Mouse (Mus musculus) embryonic facial prominence, embryonic 15.5 days (tissue): ENCODE data around the gene Rnf121. TPM values are rescaled to one million over a fixed set of nuclear protein-coding genes. Genes with fewer than 3 reads are reported as not detected.
A peak's percentile ranks its signal among the peaks of the same experiment; 100 is the strongest.
"Not testable (repeated sequence)": the region's sequence is repeated elsewhere in the genome, so short reads cannot be mapped to it uniquely, and the experiment has no call there.

ENCODE experiments used
- ATAC-seq: fragments of 200-750 bp; cut with Nextera tagmentation; 2 replicates; pipeline ENCODE4 v1.8.0; 2017; ENCODE audit warnings: low read depth, moderate TSS enrichment; ENCODE audit not compliant: insufficient number of reproducible peaks, low FRiP score, low TSS enrichment
- H3K27ac ChIP-seq: fragments of 300-500 bp; sonication (generic); replicated peaks from 2 replicates; pipeline ENCODE4 v1.5.1; 2015; ENCODE audit warnings: mild to moderate bottlenecking, inconsistent platforms
- H3K27me3 ChIP-seq: fragments of 300-500 bp; sonication (generic); 2 replicates; pipeline ENCODE4 v1.6.1; 2015; ENCODE audit warnings: inconsistent platforms
- H3K36me3 ChIP-seq: fragments of 300-500 bp; sonication (generic); 2 replicates; pipeline ENCODE4 v1.6.1; 2015; ENCODE audit warnings: mild to moderate bottlenecking, inconsistent platforms
- H3K4me1 ChIP-seq: fragments of 300-500 bp; sonication (generic); 2 replicates; pipeline ENCODE4 v1.6.1; 2015; ENCODE audit warnings: inconsistent platforms
- H3K4me2 ChIP-seq: fragments of 300-500 bp; sonication (generic); replicated peaks from 2 replicates; pipeline ENCODE4 v1.6.1; 2015; ENCODE audit warnings: mild to moderate bottlenecking, inconsistent platforms
- H3K4me3 ChIP-seq: fragments of 300-500 bp; sonication (generic); replicated peaks from 2 replicates; pipeline ENCODE4 v1.5.1; 2015; ENCODE audit warnings: mild to moderate bottlenecking, inconsistent platforms
- H3K9ac ChIP-seq: fragments of 300-500 bp; sonication (generic); 2 replicates; pipeline ENCODE4 v1.6.1; 2015; ENCODE audit warnings: inconsistent platforms
- H3K9me3 ChIP-seq: fragments of 300-500 bp; sonication (generic); replicated peaks from 2 replicates; pipeline ENCODE4 v1.6.1; 2016; ENCODE audit warnings: inconsistent platforms
- WGBS: fragments of 180-500 bp; shearing (Covaris S2); methylation state at CpG from one replicate; pipeline ENCODE4 v1.1.7; 2015; 5-methylcytosine and 5-hydroxymethylcytosine counted together
- polyA plus RNA-seq: library from polyadenylated mRNA; unstranded; fragments of >200 nt; fragmentation: Nextera tagmentation; extraction: Ambion mirVana; gene quantifications from 2 replicates; pipeline ENCODE4 v1.2.1, GENCODE M21; 2015

Rnf121 gene
- polyA plus RNA-seq, 1 experiment from 2014 or later: 29.5 TPM

DNA sequence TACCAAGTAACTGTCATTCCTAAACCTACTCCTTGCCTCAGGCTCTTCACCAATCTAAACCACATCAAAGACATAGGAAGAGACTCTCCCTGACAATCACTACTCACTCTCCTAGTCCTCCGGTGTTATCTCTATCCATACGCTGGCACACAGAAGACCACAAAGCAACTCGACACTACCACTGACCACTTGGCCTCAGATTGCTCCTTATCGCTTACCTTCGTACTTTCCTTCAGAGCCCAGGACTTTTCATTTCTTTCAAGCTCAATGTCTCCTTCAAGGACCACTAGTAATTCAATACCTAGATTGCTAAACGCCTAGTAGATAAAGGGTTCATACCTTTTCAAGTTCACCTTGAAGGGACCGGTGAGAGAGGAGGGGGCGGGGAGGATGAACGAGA is 1.4 kb downstream of the Rnf121 start:
- no peak overlapping the region for H3K9ac ChIP-seq
- H3K36me3 ChIP-seq: peaks cover 8% of the 10 kb centered on the region; the same call in 1 of the 2 replicates
- H3K9me3 ChIP-seq: no peaks in the 10 kb centered on the region
- H3K27me3 ChIP-seq: no peaks in the 10 kb centered on the region
- ATAC-seq: no peak
- peaks cover 18% of the 10 kb centered on the region for H3K4me1 ChIP-seq
- H3K27ac ChIP-seq: no peak overlapping the region
- peak overlapping the region; percentile 78 for H3K4me3 ChIP-seq
- 70% methylated on average over 9 of the region's 9 CpGs for WGBS
- H3K4me2 ChIP-seq: peak overlapping the region; percentile 68

DNA sequence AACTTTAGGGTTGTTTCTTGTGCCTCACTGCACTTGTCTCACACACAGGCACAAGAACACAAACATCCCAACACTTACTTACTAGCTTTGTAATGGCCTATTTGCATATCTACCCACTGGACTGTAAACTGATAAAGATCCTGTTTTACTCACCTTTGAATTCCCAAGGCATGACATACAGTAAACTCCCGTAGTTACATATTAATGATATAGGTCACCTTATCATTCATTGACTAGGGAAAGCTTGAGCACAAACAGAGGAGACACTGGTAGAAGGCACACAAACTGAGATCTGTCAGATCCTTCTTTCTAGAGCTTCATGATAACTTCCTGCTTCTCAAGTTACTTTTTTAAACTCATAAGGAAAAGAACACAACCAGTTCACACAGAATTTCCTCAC is 3.1 kb downstream of the Rnf121 start:
- Histone ChIP-seq H3K4me1 (peaks cover 18% of the 10 kb centered on the region), H3K4me2 (no peak overlapping the region), H3K27me3 (no peaks in the 10 kb centered on the region), H3K9me3 (no peaks in the 10 kb centered on the region), H3K36me3 (peaks cover 10% of the 10 kb centered on the region; the same call in 1 of the 2 replicates), H3K27ac (no peak overlapping the region), H3K4me3 (no peak overlapping the region), H3K9ac (no peak overlapping the region)
- 91% methylated on average over 1 of the region's 1 CpGs for WGBS
- ATAC-seq: no peak

DNA sequence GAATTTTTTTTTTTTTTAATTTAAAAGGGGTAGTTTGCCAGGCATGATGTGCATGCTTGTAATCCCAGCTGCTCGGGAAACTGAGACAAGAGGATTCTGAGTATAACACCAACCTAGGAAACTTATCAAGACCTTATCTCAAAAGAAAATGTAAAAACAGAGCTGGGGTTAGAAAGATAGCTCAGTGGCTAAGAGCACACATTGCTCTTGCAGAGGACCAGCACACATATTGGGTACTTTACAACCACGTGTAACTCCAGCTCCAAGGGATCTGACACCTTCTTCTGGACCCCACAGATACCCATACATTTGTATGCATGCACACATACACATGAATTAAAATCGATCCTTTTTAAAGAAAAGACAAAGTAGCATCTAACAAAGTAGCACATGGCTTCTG is 3.9 kb downstream of the Rnf121 start:
- 90% methylated on average over 3 of the region's 3 CpGs for WGBS
- Histone ChIP-seq H3K9me3 (no peaks in the 10 kb centered on the region), H3K27me3 (no peaks in the 10 kb centered on the region), H3K9ac (no peak overlapping the region), H3K4me2 (no peak overlapping the region), H3K4me1 (peaks cover 14% of the 10 kb centered on the region), H3K27ac (no peak overlapping the region), H3K4me3 (no peak overlapping the region), H3K36me3 (peaks cover 16% of the 10 kb centered on the region)
- ATAC-seq: no peak

DNA sequence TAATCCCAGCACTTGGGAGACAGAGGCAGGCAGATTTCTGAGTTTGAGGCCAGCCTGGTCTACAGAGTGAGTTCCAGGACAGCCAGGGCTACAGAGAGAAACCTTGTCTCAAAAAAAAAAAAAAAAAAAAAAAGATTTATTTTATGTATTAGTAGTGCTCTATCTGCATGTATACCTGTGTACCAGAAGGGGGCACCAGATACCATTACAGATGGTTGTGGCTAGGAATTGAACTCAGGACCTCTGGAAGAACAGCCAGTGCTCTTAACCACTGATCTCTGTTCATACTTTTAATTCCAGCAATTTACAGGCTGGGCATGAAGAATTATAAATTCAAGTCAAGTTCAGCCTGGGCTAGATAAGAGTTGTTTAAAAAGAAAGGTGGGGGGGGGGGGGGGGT is 16.7 kb downstream of the Rnf121 start:
- not testable (repeated sequence) for H3K9ac ChIP-seq, H3K4me3 ChIP-seq, ATAC-seq, H3K4me1 ChIP-seq, H3K4me2 ChIP-seq, H3K9me3 ChIP-seq, H3K27me3 ChIP-seq, H3K27ac ChIP-seq
- 0 out of 2 replicates have a peak, but pooled peaks cover 19% of the 10 kb centered on the region for H3K36me3 ChIP-seq

GRCm38 (mm10) chr7:102042314-102042713 is 23.0 kb downstream of the Rnf121 start:
- 57% methylated on average over 2 of the region's 2 CpGs for WGBS
- H3K4me1 ChIP-seq: no peaks in the 10 kb centered on the region
- H3K36me3 ChIP-seq: peaks cover 44% of the 10 kb centered on the region

DNA sequence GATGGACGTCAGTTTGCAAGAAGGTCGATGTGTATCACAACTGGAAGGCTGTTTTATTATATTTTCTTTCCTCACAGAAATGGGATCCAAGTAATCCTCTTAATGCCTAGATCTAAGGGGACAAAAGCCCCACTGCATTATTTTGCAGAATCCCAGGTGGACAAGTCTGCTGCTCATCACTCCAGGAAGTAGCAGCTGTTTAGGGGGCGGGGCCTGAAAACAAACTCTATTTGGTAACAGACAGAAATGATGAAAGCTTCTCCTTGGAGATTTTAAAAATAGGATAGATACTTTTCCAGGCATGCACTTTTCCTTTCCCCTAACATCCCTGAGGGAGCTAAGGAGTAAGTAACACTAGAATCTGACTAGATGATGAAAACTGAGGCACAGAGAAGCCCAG is 28.0 kb downstream of the Rnf121 start:
- 86% methylated on average over 3 of the region's 3 CpGs for WGBS
- no peak overlapping the region for H3K4me3 ChIP-seq
- H3K27me3 ChIP-seq: no peaks in the 10 kb centered on the region
- no peak overlapping the region for H3K27ac ChIP-seq
- H3K4me1 ChIP-seq: no peaks in the 10 kb centered on the region
- no peak overlapping the region for H3K9ac ChIP-seq
- ATAC-seq: no peak
- no peak overlapping the region for H3K4me2 ChIP-seq
- H3K9me3 ChIP-seq: no peaks in the 10 kb centered on the region
- peaks cover 84% of the 10 kb centered on the region for H3K36me3 ChIP-seq

More at GRCm38 (mm10) chr7:102042314-102042713, 23.0 kb downstream of the Rnf121 start:
- Histone ChIP-seq H3K9me3 (no peaks in the 10 kb centered on the region), H3K27me3 (no peaks in the 10 kb centered on the region), H3K4me2 (no peak overlapping the region), H3K9ac (no peak overlapping the region), H3K4me3 (no peak overlapping the region), H3K27ac (no peak overlapping the region)
- ATAC-seq: no peak

- Histone ChIP-seq H3K9ac (no peak overlapping the region), H3K27me3 (no peaks in the 10 kb centered on the region), H3K4me3 (no peak overlapping the region), H3K4me2 (no peak overlapping the region), H3K4me1 (no peaks in the 10 kb centered on the region), H3K9me3 (no peaks in the 10 kb centered on the region), H3K27ac (no peak overlapping the region), H3K36me3 (peaks cover 86% of the 10 kb centered on the region)
- 86% methylated on average over 2 of the region's 2 CpGs for WGBS
- no peak for ATAC-seq
Measured at GRCm38 (mm10) chr7:102035534-102035933, 29.7 kb downstream of the Rnf121 start.

DNA sequence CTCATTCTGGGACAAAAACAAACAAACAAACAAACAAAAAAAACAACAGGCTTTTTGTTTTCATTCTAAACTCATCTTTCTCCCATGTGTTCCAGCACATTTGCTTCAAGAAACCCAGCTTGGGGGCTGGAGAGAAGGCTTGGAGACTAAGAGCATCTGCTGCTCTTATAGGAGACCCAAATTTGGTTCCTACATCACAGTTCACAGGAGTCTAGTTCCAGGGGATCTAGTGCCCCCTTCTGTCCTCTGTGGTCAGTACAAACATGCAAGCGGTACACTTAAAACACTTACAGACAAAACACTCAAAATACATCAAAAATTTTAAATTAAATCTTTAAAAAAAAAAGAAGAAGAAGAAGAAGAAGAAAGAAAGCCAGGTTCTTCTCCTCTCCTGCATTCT is 30.4 kb downstream of the Rnf121 start:
- no peak overlapping the region for H3K4me2 ChIP-seq
- no peaks in the 10 kb centered on the region for H3K27me3 ChIP-seq
- H3K9ac ChIP-seq: no peak overlapping the region
- H3K9me3 ChIP-seq: no peaks in the 10 kb centered on the region
- no peaks in the 10 kb centered on the region for H3K4me1 ChIP-seq
- 94% methylated on average over 1 of the region's 1 CpGs for WGBS
- no peak overlapping the region for H3K27ac ChIP-seq
- no peak for ATAC-seq
- H3K36me3 ChIP-seq: peaks cover 87% of the 10 kb centered on the region
- H3K4me3 ChIP-seq: no peak overlapping the region

- no peak for ATAC-seq
- no peaks in the 10 kb centered on the region for H3K27me3 ChIP-seq
- no peak overlapping the region for H3K4me2 ChIP-seq
- H3K27ac ChIP-seq: no peak overlapping the region
- H3K9ac ChIP-seq: no peak overlapping the region
- peaks cover 71% of the 10 kb centered on the region for H3K36me3 ChIP-seq
- 63% methylated on average over 2 of the region's 2 CpGs for WGBS
- H3K4me3 ChIP-seq: no peak overlapping the region
- no peaks in the 10 kb centered on the region for H3K4me1 ChIP-seq
- H3K9me3 ChIP-seq: no peaks in the 10 kb centered on the region
Measured at GRCm38 (mm10) chr7:102025187-102026119, 39.8 kb downstream of the Rnf121 start.

- H3K36me3 ChIP-seq: peaks cover 74% of the 10 kb centered on the region
- WGBS: 94% methylated on average over 9 of the region's 9 CpGs
- no peak for ATAC-seq
- no peak overlapping the region for H3K9ac ChIP-seq
- H3K27me3 ChIP-seq: no peaks in the 10 kb centered on the region
- no peaks in the 10 kb centered on the region for H3K4me1 ChIP-seq
- no peak overlapping the region for H3K4me3 ChIP-seq
- H3K27ac ChIP-seq: no peak overlapping the region
- H3K9me3 ChIP-seq: no peaks in the 10 kb centered on the region
- no peak overlapping the region for H3K4me2 ChIP-seq
Measured at GRCm38 (mm10) chr7:102023821-102024220, 41.4 kb downstream of the Rnf121 start.

- H3K4me3 ChIP-seq, H3K9ac ChIP-seq, H3K9me3 ChIP-seq, H3K4me1 ChIP-seq, ATAC-seq, H3K27ac ChIP-seq, H3K27me3 ChIP-seq, H3K4me2 ChIP-seq: not testable (repeated sequence)
- H3K36me3 ChIP-seq: peaks cover 84% of the 10 kb centered on the region
- 92% methylated on average over 2 of the region's 2 CpGs for WGBS
Measured at GRCm38 (mm10) chr7:102020934-102021333, 44.3 kb downstream of the Rnf121 start.

DNA sequence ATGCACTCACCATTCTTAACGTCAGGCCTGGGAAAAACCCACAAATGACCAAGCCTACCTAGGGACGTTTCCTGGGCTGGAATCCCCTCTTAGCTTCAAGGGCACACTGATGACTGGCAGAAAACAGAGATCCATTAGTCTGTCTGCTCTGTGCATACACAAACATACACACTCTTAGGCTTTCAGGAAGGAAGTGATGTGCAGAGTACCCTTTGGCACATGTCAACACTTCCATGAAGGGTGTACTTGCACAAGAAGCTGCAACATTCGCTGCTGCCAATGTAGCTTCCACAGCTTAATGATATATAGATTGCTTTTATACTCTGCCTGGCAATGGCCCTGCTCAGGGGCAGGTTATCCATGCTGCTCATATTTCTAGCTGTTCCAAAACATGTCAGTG is 45.9 kb downstream of the Rnf121 start:
- Histone ChIP-seq H3K27me3 (no peaks in the 10 kb centered on the region), H3K9me3 (no peaks in the 10 kb centered on the region), H3K27ac (no peak overlapping the region), H3K36me3 (peaks cover 88% of the 10 kb centered on the region), H3K4me3 (no peak overlapping the region), H3K4me1 (no peaks in the 10 kb centered on the region), H3K9ac (no peak overlapping the region), H3K4me2 (no peak overlapping the region)
- no peak for ATAC-seq
- WGBS: 66% methylated on average over 3 of the region's 3 CpGs
